Mouse (Mus musculus) kidney, postnatal 4 days (tissue): ENCODE data around the gene Suds3.

Experiments used
- DNase-seq, 2 experiments: peaks; one replicate each; pipeline ENCODE4 v3.0.0; 2021; ENCODE audit warnings: mixed read lengths in 2 of 2

Suds3 gene

GRCm38 (mm10) chr5:117134889-117135456 lies 19.1 kb upstream of the Suds3 start:
- peak in 1 of 2 experiments; percentile 25 for DNase-seq

- no peak for DNase-seq
Observed at GRCm38 (mm10) chr5:117134066-117134888, 18.4 kb upstream of the Suds3 start.

- DNase-seq, result no peak
Observed at GRCm38 (mm10) chr5:117133446-117134065, 17.6 kb upstream of the Suds3 start.

DNA sequence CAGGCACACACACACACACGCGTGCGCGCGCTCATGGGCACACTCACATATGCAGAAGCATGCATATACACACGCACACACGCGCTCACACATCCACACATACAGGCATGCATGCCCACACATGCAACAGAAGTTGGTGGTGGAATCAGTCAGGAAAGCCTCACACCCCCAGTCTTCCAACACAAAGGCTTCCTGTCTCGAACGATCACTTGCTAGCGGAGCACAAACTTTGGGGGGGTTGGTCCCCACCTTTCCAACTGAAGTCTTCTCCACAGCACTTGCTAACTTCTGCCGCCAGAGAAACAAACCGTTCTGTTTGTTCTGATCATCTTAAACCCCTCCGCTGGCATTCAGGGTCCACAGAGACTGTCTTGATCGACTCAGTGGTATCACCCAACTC lies 14.8 kb upstream of the Suds3 start:
- DNase-seq, result no peak

- DNase-seq, result no peak
Observed at GRCm38 (mm10) chr5:117127051-117127450, 11.1 kb upstream of the Suds3 start.

- DNase-seq, result peak in 1 of 2 experiments; percentile 19
Observed at GRCm38 (mm10) chr5:117125482-117126346, 9.8 kb upstream of the Suds3 start.

GRCm38 (mm10) chr5:117123840-117124239 lies 7.9 kb upstream of the Suds3 start:
- DNase-seq, result no peak

GRCm38 (mm10) chr5:117123102-117123501 lies 7.2 kb upstream of the Suds3 start:
- DNase-seq, result no peak

- no peak for DNase-seq
Observed at GRCm38 (mm10) chr5:117121657-117122056, 5.7 kb upstream of the Suds3 start.

GRCm38 (mm10) chr5:117120489-117121466 lies 4.9 kb upstream of the Suds3 start:
- DNase-seq, result peak; percentile 41 to 50

- peak; percentile 100 for DNase-seq
Observed at GRCm38 (mm10) chr5:117119777-117120488, 4.0 kb upstream of the Suds3 start, which contains the start of gene Taok3. Gene Taok3 (plus strand): TSS chr5:117120129.

GRCm38 (mm10) chr5:117118850-117119249 lies 2.9 kb upstream of the Suds3 start:
- peak in 1 of 2 experiments; percentile 37 for DNase-seq

DNA sequence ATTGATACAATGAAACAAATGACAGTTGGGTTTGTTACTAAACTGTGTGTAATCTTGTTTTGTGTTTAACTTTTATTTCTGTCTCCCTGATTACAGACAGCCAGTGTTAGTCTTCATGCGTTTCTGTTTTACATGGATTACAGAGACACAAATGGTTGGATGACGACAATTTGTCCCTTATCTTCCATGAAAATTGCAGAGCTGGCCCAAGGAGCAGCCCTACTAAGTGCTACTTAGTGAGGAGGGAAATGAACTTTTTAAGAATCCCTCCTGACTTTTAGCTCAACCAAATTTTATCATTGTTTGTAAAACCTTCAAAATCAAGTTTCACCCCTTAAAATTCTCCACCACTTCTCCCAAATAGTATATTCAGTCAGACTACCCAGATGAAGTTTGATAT lies 2.3 kb upstream of the Suds3 start:
- no peak for DNase-seq

DNA sequence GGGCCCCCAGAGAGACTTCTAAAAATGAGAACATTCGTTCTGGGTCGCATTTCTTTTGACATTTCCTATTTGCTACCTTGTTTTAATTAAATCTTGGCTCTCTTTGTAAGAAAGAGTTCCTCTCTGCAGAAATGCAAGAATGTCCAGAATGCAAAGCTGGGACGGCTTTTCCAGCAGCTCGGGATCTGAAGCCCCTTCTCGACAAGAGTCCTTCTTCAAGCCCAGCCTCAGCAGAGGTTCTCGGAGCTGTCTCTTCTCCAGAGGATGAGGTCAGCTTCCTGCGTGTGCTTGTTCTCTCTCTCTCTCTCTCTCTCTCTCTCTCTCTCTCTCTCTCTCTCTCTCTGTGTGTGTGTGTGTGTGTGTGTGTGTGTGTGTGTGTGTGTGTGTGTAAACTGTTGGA lies 1.8 kb upstream of the Suds3 start:
- DNase-seq, result no peak

GRCm38 (mm10) chr5:117117241-117117640 lies 1.3 kb upstream of the Suds3 start:
- no peak for DNase-seq

- DNase-seq, result no peak
Observed at GRCm38 (mm10) chr5:117116660-117117059, 747 bp upstream of the Suds3 start.

- DNase-seq, result peak; percentile 59 to 70
Observed at GRCm38 (mm10) chr5:117115193-117115767, 633 bp downstream of the Suds3 start.

- DNase-seq, result peak; percentile 20 to 55
Observed at GRCm38 (mm10) chr5:117114581-117115192, 1.2 kb downstream of the Suds3 start.

GRCm38 (mm10) chr5:117113330-117113729 lies 2.6 kb downstream of the Suds3 start:
- peak; percentile 33 to 47 for DNase-seq

DNA sequence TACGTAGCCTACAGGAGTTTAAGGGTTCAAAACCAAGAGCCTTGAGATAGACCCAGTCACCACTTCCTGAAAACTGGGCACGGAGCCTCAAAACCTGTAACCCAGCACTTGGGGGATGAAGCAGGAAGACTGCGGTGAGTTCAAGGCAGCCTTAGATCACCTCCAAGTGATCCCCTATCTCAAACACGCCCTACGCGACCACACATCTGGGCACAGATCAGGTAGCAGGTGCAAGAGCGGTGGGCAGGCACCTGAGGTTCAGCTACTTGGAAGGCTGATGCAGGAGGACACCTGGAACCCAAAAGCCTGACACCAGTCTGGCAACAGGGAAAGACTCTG lies 4.2 kb downstream of the Suds3 start:
- no peak for DNase-seq
